Mouse (Mus musculus): Measurements from ENCODE around the gene Chchd3.

- no peak for TF ChIP-seq POLR2A (IDR thresholded peaks at IDR 0.05; ENCODE audit: borderline replicate concordance, extremely low read depth, low read depth, low read length)
- TF ChIP-seq CTCF (IDR thresholded peaks at IDR 0.05; ENCODE audit: insufficient read depth, low read length) = no peak
Measured at GRCm38 (mm10) chr6:32803646-32804045, 256.4 kb downstream of the Chchd3 start.

Measured in lung, adult 2 months (tissue).